Mouse (Mus musculus) intestine, embryonic 14.5 days (tissue): Measurements from ENCODE around the gene Bcas3. TPM values are rescaled to one million over a fixed set of nuclear protein-coding genes. Genes with fewer than 3 reads are reported as not detected.

Experiments
- ATAC-seq: fragments of 200-750 bp; cut with Nextera tagmentation; replicated peaks from 2 replicates; pipeline ENCODE4 v1.8.0; 2017; ENCODE audit warnings: low read depth, moderate number of reproducible peaks, moderate TSS enrichment, moderate library complexity; ENCODE audit not compliant: low FRiP score, low TSS enrichment
- DNase-seq: peaks from one replicate; pipeline ENCODE4 v3.0.0-alpha.2; 2018; ENCODE audit warnings: low spot score
- H3K27ac ChIP-seq: fragments of 300-500 bp; sonication (generic); 2 replicates; pipeline ENCODE4 v1.5.1; 2014; ENCODE audit warnings: low read depth, mild to moderate bottlenecking, control low read depth
- H3K27me3 ChIP-seq: fragments of 300-500 bp; sonication (generic); replicated peaks from 2 replicates; pipeline ENCODE4 v1.6.1; 2014; ENCODE audit warnings: low read length, control low read depth; ENCODE audit not compliant: control insufficient read depth, insufficient read depth
- H3K36me3 ChIP-seq: fragments of 300-500 bp; sonication (generic); 2 replicates; pipeline ENCODE4 v1.6.1; 2014; ENCODE audit warnings: low read length, control low read depth; ENCODE audit not compliant: control insufficient read depth, insufficient read depth
- H3K4me1 ChIP-seq: fragments of 300-500 bp; sonication (generic); replicated peaks from 2 replicates; pipeline ENCODE4 v1.6.1; 2014; ENCODE audit warnings: low read length, control low read depth, mixed read lengths; ENCODE audit not compliant: control insufficient read depth, insufficient read depth
- H3K4me2 ChIP-seq: fragments of 300-500 bp; sonication (generic); 2 replicates; pipeline ENCODE4 v1.6.1; 2014; ENCODE audit warnings: low read length
- H3K4me3 ChIP-seq: fragments of 300-500 bp; sonication (generic); 2 replicates; pipeline ENCODE4 v1.5.1; 2014; ENCODE audit warnings: low read depth, low read length, control low read depth, mixed read lengths
- H3K9ac ChIP-seq: fragments of 300-500 bp; sonication (generic); 2 replicates; pipeline ENCODE4 v1.6.1; 2014; ENCODE audit warnings: mild to moderate bottlenecking, low read length
- H3K9me3 ChIP-seq: fragments of 300-500 bp; sonication (generic); 2 replicates; pipeline ENCODE4 v1.6.1; 2016; ENCODE audit warnings: low read length, control low read depth; ENCODE audit not compliant: control insufficient read depth
- WGBS: fragments of 180-500 bp; shearing (Covaris S2); extraction: QIAGEN DNeasy Blood & Tissue Kit; methylation state at CpG from one replicate; pipeline ENCODE4 v1.1.7; 2014; 5-methylcytosine and 5-hydroxymethylcytosine counted together
- polyA plus RNA-seq: library from polyadenylated mRNA; unstranded; fragments of >200 nt; fragmentation: Nextera tagmentation; extraction: Ambion mirVana; gene quantifications from 2 replicates; pipeline ENCODE4 v1.2.1, GENCODE M21; 2014

Gene Bcas3
- polyA plus RNA-seq, 1 experiment from 2014 or later, result 17.9 TPM

DNA sequence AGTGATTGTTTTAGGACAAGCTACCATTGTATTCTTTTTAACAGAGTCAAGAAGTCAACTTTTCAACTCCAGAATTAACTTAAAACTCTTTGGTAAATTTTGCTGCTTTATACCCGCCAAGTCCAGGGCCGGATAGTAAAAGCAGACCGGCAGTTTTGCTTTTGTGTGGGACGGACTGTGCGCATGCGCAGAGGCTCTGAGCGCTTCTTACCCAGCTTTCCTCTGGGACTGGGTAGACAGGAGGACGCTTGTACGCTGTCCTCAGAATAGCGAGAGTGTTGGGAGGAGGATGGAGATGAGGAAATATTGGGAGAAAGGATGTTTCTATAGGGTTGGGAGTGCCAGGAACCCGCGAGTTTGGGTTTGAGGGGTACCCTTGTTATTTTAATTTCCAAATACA is 171.2 kb downstream of the Bcas3 start:
- peak; percentile 72; the same call in 1 of the 2 replicates for ATAC-seq

GRCm38 (mm10) chr11:85524841-85525500 is 172.0 kb downstream of the Bcas3 start:
- 25% methylated on average over 16 of the region's 16 CpGs for WGBS
- peak overlapping the region; percentile 25; the same call in 1 of the 2 replicates for H3K4me2 ChIP-seq
- H3K9ac ChIP-seq, result no peak overlapping the region
- H3K4me3 ChIP-seq, result no peak overlapping the region
- no peaks in the 10 kb centered on the region for H3K27me3 ChIP-seq
- DNase-seq, result no peak
- H3K36me3 ChIP-seq, result no peaks in the 10 kb centered on the region
- H3K27ac ChIP-seq, result peak overlapping the region; percentile 48; the same call in 1 of the 2 replicates
- no peaks in the 10 kb centered on the region for H3K9me3 ChIP-seq
- H3K4me1 ChIP-seq, result peaks cover 26% of the 10 kb centered on the region
- no peak for ATAC-seq

More for the DNA sequence above, 171.2 kb downstream of the Bcas3 start:
- DNase-seq, result peak; percentile 70
- no peaks in the 10 kb centered on the region for H3K27me3 ChIP-seq
- peak overlapping the region; percentile 48; the same call in 1 of the 2 replicates for H3K27ac ChIP-seq
- peaks cover 26% of the 10 kb centered on the region for H3K4me1 ChIP-seq
- H3K9ac ChIP-seq, result no peak overlapping the region
- H3K4me2 ChIP-seq, result peak overlapping the region; percentile 31
- H3K4me3 ChIP-seq, result no peak overlapping the region
- H3K36me3 ChIP-seq, result no peaks in the 10 kb centered on the region
- WGBS, result 30% methylated on average over 12 of the region's 12 CpGs
- H3K9me3 ChIP-seq, result no peaks in the 10 kb centered on the region

- no peak overlapping the region for H3K9ac ChIP-seq
- no peaks in the 10 kb centered on the region for H3K27me3 ChIP-seq
- no peaks in the 10 kb centered on the region for H3K9me3 ChIP-seq
- H3K36me3 ChIP-seq, result no peaks in the 10 kb centered on the region
- H3K4me1 ChIP-seq, result peaks cover 26% of the 10 kb centered on the region
- ATAC-seq (no peak), DNase-seq (no peak)
- H3K4me3 ChIP-seq, result no peak overlapping the region
- 38% methylated on average over 10 of the region's 10 CpGs for WGBS
- H3K4me2 ChIP-seq, result peak overlapping the region; percentile 25; the same call in 1 of the 2 replicates
- no peak overlapping the region; the same call in 1 of the 2 replicates for H3K27ac ChIP-seq
Measured at GRCm38 (mm10) chr11:85525501-85525885, 172.5 kb downstream of the Bcas3 start.

- peak overlapping the region; percentile 0; the same call in 1 of the 2 replicates for H3K27ac ChIP-seq
- H3K9ac ChIP-seq, result no peak overlapping the region
- no peaks in the 10 kb centered on the region for H3K9me3 ChIP-seq
- no peaks in the 10 kb centered on the region for H3K27me3 ChIP-seq
- DNase-seq (peak; percentile 64), ATAC-seq (no peak)
- WGBS, result 36% methylated on average over 11 of the region's 11 CpGs
- peaks cover 26% of the 10 kb centered on the region for H3K4me1 ChIP-seq
- H3K36me3 ChIP-seq, result no peaks in the 10 kb centered on the region
- no peak overlapping the region for H3K4me3 ChIP-seq
- H3K4me2 ChIP-seq, result peak overlapping the region; percentile 25; the same call in 1 of the 2 replicates
Measured at GRCm38 (mm10) chr11:85525979-85526775, 173.2 kb downstream of the Bcas3 start.

GRCm38 (mm10) chr11:85527261-85527660 is 174.3 kb downstream of the Bcas3 start:
- H3K4me2 ChIP-seq, result no peak overlapping the region
- no peaks in the 10 kb centered on the region for H3K27me3 ChIP-seq
- DNase-seq (no peak), ATAC-seq (no peak)
- H3K4me3 ChIP-seq, result no peak overlapping the region
- no peak overlapping the region for H3K9ac ChIP-seq
- H3K9me3 ChIP-seq, result no peaks in the 10 kb centered on the region
- no peak overlapping the region for H3K27ac ChIP-seq
- peaks cover 26% of the 10 kb centered on the region for H3K4me1 ChIP-seq
- WGBS, result 65% methylated on average over 5 of the region's 5 CpGs
- no peaks in the 10 kb centered on the region for H3K36me3 ChIP-seq

DNA sequence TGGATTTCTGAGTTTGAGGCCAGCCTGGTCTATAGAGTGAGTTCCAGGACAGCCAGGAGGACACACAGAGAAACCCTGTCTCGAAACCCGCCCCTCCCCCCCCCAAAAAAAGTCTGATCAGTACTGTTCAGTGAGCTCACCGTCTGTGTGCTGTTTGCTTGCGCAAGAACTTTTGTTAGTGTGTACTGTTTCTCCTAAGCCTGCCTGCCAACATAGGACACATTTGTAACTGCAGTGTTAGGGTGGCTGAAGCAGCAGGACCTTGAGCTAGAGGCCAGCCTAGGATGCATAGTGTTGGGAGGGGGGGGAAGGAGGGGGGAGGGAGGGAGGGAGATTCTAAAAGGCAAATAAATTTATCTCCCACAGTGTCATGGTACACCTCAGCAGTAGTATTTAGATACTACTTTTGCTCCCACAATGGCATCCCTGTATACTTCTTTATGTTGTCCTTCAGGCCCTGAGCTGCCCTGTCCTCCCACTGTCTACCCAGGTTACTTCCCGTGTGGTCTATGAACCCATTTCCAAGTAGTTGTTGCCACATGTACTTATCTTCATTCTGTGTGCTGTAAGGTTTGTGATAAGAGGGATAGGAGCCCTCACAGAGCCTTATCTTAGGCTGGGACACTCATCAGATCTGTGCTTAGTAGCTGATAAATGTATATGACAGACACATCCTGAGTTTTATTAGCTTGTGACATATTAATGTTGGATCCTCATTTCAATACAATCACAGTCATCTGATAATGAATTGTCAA is 176.7 kb downstream of the Bcas3 start:
- Histone ChIP-seq H3K4me3 (no peak overlapping the region), H3K27ac (no peak overlapping the region), H3K9me3 (no peaks in the 10 kb centered on the region), H3K4me1 (peaks cover 15% of the 10 kb centered on the region), H3K9ac (no peak overlapping the region), H3K4me2 (no peak overlapping the region), H3K27me3 (no peaks in the 10 kb centered on the region), H3K36me3 (no peaks in the 10 kb centered on the region)
- DNase-seq, result no peak
- 70% methylated on average over 5 of the region's 5 CpGs for WGBS
- ATAC-seq, result no peak

DNA sequence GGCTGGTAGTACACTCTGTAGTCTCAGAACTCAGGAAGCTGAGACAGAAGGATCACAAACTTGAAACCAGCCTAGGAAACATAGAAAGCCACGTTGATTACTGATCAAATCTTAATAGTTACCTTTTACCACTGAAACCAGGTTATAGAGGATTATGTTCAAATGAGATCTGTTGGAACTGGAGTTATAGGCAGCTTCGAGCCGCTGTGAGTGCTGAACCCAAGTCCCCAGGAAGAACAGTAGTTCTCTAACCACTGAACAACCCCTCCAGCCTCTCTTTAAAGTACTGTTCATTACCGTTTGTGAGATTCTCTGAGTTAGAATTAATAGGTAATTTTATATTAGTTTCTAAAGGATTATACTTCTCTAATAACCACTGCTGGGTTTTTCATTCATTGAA is 188.0 kb downstream of the Bcas3 start:
- Histone ChIP-seq H3K9me3 (no peaks in the 10 kb centered on the region), H3K27ac (no peak overlapping the region), H3K36me3 (no peaks in the 10 kb centered on the region), H3K4me2 (no peak overlapping the region), H3K27me3 (no peaks in the 10 kb centered on the region), H3K4me1 (no peaks in the 10 kb centered on the region), H3K4me3 (no peak overlapping the region), H3K9ac (no peak overlapping the region)
- DNase-seq, result no peak
- ATAC-seq, result no peak
- 91% methylated on average over 4 of the region's 4 CpGs for whole genome bisulfite sequencing

DNA sequence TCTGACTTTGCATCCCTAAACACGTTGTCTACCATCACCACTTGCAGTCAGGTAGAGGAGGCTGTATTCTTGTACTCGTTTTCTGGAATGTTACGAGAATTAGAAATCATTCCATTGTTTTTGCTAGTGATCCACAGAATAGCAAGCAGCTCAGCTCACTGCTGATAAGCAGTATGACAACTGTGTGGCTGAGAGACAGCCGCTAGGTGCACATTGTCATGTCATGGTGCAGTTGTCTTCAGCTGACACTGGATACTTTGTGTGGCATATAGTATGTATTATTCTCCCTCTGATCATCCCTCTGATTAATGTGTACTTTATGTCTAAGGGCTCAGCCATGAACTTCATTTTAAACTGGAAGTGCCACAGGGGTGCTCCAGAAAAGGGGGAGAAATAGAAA is 190.3 kb downstream of the Bcas3 start:
- no peak for ATAC-seq
- 87% methylated on average over 4 of the region's 4 CpGs for WGBS
- H3K36me3 ChIP-seq, result no peaks in the 10 kb centered on the region

More for the DNA sequence above, 190.3 kb downstream of the Bcas3 start:
- H3K4me3 ChIP-seq, result no peak overlapping the region
- H3K4me1 ChIP-seq, result no peaks in the 10 kb centered on the region
- no peaks in the 10 kb centered on the region for H3K27me3 ChIP-seq
- no peak overlapping the region for H3K9ac ChIP-seq
- H3K9me3 ChIP-seq, result no peaks in the 10 kb centered on the region
- no peak overlapping the region for H3K4me2 ChIP-seq
- no peak overlapping the region for H3K27ac ChIP-seq
- DNase-seq, result no peak
